Mouse (Mus musculus): ENCODE results near the gene Nupr1.

The Nupr1 gene

DNA sequence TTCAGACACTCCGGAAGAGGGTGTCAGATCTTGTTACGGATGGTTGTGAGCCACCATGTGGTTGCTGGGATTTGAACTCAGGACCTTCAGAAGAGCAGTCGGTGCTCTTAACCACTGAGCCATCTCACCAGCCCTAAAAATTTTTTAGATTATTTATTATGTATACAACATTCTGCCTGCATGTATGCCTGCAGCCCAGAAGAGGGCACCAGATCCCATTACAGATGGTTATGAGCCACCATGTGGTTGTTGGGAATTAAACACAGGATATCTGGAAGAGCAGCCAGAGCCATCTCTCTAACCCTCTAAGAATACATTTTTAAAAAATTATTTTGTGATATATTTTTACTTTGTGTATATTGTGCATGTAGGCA lies 12.6 kb upstream of the Nupr1 start:
- peak; percentile 67 for DNase-seq (ENCODE audit: low read depth)

DNA sequence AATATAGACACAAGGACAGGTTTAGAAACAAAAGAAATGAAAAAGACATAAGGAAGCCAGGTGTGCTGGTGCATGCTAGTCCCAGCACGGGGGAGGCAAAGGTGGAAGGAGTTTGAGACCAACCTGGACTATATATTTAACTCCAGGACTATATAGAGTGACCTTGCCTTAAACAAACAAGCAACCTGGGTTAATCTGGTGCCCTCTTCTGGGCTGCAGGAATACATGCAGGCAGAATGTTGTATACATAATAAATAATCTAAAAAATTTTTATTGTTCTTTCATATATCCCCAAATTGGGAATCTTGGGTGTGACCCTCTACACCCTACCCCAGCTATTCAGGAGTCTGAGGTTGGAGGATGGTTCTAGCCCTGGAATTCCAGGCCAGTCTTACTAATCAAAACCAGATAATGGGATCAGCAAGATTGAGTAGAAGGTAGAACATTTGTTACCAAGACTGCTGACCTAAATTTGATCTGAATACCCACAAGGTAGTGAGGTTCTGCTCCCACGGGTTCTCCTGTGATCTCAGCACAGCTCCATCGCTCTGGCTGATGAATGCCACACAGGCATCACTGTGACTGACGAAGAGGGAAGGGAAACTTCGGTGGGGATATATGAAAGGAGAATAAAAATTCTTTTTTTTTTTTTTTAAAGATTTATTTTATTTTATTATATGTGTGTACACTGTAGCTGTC lies 12.0 kb upstream of the Nupr1 start:
- DNase-seq (ENCODE audit: low read depth): no peak

DNA sequence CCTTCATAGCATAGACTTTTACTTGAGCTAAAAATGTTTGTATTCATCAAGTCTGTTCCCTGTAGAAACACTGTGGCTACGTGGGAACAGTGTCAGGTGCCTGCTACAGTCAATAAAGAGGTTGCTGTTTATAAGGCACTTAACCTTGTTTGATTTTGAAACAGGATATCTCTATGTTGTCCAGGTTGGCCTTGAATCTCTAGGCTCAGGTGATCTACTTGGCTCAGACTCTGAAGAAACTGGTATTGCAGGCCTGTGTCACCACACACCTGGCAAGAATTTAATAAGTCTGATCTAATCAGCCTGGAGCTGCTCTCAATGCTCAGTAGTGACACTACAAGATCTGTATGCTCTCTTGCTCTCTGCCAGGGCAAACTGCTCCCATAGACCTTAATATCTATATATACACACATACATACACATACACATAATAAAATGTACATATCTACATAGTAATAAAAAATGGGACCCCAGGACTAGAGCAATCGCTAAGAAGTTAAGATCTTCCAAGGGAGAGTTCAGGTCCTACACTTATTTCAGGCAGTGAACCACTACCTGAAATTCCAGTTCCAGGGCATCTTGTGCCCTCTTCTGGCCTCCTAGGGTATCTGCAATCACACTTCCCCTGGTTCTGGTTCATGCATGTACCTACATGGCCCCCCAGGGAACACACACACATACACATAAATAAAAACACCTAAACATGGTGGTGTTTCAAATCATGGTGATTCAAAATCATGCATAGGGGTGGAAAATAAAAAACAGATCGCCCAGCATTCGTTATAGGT lies 6.3 kb upstream of the Nupr1 start:
- peak; percentile 79 for DNase-seq (ENCODE audit: low read depth)

DNA sequence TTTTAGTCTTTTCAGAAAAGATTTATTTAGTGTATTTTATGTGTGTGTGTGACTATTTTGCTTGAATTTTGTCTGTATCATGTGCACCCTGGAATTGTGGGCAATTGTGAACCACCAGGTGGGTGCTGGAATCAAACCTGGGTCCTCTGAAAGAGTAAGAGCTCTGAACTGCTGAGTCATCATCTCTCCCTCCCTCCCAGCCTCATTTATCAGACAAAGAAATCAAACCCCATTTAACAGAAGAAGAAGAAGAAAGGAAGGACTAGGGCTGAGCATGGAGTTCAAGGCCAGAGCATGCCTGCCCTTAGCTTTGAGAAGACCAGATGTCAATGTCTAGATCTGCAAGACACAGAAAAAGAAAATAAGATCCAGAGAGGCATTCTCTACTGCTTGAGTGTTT lies 4.7 kb upstream of the Nupr1 start:
- no peak for DNase-seq (ENCODE audit: low read depth)

DNA sequence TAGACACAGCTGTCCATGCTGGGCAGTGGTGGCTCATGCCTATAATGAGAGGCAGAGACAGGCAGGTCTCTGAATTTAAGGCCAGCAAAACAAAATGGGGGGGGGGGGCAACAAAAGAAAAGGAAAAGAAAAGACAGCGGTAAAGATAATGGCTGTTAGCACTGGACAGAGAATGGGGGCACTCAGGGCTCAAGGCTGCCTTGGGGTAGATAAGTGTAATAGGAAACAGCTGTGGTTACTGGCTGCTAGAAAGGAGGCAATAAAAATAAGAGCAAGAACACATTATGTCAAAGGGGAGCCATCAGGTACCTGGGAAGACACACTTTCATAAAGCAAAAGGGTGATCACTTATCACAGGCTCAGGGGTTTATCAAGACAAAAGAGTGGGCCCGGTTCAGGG lies 1.8 kb upstream of the Nupr1 start:
- no peak for DNase-seq (ENCODE audit: low read depth)

DNA sequence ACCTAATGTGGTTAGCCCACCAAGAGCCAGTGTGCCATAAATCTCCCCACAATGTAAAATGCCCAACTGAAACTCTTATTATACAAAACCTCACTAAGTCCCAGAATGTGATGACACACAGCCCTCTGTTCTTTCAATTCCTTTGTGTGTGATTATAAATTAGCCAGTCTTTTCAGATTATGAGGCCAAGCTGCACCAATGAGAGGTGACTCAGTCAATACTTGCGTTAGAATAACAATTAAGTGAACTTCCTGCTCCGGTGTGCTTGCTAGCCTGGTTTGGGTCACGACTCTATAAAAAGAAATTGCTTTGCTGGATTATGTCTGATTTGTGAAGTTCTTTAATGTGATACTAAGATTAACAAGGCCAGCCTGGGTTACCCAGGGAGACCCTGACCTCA lies 746 bp downstream of the Nupr1 start:
- DNase-seq (ENCODE audit: low read depth): no peak

DNA sequence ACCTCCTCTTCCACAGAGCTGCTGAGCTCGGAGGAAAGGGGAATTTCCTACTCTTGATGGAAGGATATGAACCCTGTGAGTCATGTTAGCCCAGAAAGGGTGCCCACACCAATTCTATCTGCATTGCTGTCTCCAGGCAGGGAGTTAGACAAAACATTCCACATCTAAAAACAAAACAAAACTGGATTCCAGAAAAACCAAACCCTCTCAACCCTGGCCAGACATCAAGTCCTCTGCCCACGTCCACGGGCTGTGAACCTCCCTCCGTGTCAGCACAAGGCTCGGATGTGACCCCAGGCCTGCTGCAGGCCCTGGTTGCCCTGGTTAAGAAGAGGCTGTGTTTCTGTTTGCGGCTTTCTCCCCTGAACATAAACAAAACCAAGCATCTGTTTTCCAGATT lies 2.5 kb downstream of the Nupr1 start:
- no peak for DNase-seq (ENCODE audit: low read depth)

DNA sequence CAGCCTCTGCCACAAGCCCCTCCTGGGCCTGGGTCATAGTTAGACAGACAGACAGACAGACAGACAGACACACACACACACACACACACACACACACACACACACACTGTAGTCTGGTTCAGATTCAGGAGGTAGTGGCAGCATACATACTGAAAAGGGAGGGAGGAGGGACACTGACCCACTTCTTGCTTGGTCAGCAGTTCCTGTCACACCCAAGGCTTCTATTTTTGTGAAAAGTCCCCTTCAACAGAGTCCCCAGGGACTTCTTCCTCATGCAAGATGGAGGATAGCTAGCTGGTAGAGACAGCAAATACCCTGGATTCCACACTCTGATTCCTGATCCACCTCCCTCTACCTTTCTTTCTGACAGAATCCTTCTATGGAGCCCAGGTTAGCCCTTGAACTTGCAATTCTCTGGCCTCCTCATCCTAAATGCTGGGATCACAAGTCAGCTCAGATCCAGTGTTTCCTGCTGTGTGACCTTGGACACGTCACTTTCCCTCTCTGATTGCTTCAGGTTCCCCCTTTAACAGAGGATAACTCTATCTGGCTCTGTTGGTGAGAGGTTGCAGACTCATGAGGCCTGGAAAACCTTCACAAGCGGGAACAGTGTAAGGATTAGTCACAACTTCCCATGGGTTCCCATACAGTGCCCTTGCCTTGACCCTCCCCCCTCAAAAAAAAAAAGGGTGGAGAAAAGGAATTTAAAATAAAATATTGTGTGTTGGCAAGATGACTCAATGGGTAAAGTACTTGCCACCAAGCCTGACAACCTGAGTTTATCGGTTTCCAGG lies 4.7 kb downstream of the Nupr1 start:
- DNase-seq (ENCODE audit: low read depth): no peak

DNA sequence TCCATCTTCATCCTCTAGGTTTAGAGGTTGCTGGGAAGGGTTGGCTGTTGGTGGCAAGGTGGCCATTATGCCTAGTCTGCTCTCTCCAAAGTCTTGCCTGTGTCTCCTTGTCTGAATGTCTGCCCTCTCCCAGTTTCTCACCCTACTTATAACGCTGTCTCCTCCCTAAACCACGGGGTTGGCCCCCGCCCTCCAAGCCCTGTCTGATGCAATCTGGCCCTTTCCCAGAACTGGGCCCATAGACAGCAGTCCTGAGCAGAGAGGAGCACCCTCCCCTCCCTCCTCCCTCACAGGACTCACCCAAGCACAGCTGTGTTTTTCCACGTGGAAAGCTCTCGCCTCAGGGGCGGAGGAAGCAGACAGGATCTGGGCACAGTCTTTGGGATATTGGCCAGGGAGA lies 5.3 kb downstream of the Nupr1 start:
- no peak for DNase-seq (ENCODE audit: low read depth)

DNA sequence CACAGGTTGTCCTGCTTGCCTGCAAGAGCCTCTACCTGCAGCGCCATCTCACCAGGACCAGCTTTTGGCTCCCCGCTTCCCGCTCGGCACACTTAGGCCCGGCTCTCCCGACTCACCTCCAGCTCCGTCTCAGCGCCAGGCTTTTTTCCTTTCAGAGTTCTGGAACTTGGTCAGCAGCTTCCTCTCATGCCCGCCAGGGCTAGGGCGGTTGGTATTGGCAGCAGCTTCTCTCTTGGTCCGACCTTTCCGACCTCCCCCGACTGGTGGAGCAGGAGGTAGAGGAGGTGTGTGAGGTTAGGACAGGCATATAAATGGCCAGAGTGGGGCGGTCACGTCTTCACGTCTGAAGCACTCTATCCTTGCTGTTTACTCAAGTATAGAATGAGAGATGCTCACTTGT lies 5.9 kb downstream of the Nupr1 start:
- no peak for DNase-seq (ENCODE audit: low read depth)

DNA sequence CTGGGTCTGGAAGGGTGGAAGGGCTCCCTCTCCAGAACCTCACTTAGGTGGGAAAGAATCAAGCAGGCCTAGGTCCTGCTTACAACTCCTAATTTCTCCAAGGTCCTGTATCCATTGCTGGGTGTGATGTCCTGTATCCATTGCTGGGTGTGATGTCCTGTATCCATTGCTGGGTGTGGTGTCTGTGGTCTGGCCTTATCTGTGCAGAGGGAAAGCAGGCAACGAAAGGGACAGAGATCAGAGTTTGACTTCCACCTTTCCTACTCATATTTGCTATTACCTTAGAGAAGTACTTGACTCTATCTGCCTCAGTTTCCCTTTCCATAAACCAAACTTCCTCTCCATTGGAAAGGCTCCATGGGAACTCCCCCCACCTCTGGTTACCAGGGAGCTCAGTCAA lies 7.3 kb downstream of the Nupr1 start:
- DNase-seq (ENCODE audit: low read depth): no peak

DNA sequence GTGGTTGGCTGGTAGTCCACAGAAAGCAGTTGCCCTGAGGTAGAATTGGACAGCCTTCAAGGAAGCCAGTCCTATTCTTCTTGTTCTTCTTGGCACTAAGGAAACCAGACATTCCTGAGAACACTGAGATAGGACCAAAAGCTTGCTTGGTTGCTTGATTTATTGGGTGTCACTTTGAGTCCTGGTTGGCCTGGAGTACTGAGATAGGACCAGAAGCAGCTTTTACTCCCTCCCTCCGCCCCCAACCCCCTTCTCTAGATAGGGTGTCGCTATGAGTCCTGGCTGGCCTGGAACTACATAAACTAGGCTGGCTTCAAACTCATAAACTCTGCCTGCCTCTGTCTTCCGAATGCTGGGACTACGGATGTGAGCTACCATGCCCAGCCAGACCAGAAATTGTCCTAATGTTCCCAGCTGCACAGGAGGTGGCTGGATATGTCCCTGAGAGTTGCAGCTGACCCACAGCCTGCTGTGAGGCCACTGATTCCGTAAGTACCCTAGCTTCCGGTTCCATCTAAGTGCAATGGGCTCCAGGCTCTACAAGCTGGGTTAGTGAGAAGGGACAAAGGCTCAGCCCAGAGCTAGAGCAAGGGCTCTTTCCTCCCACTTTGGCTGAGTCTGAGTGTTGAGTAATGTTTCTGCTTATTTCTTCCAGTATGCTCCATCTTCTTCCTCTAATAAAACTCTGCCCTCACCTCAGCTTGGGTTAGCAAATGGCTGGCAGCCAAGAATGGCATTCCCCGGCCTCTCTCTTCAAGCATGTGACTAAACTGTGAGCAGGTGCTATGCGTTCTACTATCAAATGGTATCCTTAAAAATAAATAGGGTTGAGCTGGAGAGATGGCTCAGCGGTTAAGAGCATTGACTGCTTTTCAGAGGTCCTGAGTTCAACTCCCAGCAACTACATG lies 9.0 kb downstream of the Nupr1 start:
- no peak for DNase-seq (ENCODE audit: low read depth)

DNA sequence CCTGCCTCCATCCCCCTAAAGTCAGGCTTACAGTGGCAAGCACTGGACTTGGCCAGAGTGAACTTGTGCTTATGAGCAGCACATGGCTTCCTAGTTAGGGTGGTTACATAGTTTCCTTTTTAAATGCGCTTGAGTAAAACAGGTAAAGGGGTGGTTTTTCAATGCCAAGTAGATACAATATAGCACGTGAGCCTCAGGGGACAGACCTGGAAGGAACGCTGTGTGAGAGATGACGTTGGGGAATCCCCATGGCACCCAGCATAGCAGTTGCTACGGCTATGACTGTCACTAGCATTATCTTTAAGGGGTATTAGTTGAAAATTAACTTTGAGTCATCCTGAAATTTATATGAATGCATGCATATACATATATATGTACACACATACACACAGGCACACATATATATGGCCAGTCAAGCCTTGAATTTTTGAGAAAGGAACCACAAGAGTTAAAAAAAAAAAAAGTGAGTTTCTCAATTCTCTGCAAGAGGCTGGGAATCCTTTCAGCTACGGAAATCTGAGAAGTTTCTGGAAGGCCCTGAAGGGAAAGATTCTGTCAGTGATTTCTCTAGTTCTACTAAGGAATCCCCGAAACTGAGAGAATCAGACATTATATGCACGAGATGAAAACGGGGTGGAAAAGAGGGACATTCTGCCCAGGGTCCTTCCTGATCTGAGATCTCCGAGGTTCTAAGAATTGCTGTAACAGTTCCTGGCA lies 10.9 kb downstream of the Nupr1 start:
- no peak for DNase-seq (ENCODE audit: low read depth)

DNA sequence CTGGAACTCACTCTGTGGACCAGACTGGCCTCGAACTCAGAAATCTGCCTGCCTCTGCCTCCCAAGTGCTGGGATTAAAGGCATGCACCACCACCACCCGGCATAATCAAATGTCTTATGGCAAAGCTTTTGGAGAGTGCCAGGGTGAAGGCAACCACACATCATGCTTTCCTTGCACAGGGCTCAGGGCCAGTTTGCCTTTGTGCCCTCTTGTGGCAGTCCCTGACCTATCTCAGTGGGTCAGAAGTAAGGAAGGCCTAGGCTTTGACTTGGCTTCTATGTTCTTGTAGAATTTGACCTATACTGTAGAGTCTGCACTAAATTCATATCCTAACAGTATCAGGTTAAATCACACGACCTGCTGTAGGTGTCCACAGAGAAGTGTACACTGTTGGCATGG lies 14.0 kb downstream of the Nupr1 start:
- DNase-seq (ENCODE audit: low read depth): no peak

DNA sequence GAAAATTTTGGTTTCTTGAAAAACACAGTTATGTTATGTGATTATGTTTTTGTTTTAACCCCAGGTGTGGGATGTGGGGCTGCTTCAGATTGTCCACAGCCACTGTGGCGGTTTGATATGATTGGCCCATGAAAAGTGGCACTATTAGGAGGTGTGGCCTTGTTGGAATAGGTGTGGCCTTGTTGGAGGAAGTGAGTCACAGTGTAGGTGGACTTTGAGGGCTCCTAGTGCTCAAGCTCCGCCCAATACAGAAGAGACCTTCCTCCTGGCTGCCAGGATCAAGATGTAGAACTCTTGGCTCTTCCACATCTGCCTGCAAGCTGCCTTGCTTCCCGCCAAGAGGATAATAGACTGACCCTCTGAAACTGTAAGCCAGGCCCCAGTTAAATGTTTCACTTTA lies 17.9 kb downstream of the Nupr1 start:
- DNase-seq (ENCODE audit: low read depth): no peak

DNA sequence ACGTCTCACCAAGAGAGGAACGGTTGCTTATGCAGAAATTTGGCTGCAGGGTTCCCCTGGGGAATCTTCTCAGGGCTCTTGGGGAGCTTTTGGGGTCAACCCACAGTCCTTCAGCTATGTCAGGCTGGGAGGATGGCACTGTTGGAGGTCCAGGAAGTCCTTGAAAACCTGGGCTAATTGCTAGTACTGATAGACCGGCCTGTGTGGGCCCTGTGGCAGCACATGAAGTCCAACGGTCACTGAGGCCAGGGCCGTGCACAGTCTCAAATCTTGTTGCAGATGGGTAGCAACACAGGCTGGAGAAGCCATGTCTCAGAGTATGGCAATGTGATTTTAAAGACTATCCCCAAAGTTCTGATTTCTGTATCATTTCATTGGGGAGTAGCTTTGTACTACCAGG lies 22.9 kb downstream of the Nupr1 start:
- DNase-seq (ENCODE audit: low read depth): no peak

DNA sequence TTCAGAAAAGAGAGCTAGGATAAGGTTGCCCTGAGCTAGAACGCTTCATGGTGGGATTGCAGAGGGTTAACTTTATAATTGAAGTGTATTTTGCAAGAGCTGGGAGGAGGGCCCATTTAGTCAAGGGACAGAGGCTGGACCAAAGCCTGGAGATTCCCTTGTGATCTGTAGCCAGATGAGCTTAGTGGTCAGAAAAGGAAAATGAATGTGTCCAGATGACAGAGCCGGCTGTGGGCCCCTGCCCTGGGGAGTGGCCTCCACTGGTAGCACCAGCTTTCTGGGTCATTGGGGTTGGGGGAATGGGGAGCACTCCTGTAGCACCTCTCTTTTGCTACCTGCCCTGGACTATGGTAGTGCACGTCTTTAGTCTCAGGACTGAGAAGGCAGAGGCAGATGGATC lies 23.6 kb downstream of the Nupr1 start:
- DNase-seq (ENCODE audit: low read depth): no peak

DNA sequence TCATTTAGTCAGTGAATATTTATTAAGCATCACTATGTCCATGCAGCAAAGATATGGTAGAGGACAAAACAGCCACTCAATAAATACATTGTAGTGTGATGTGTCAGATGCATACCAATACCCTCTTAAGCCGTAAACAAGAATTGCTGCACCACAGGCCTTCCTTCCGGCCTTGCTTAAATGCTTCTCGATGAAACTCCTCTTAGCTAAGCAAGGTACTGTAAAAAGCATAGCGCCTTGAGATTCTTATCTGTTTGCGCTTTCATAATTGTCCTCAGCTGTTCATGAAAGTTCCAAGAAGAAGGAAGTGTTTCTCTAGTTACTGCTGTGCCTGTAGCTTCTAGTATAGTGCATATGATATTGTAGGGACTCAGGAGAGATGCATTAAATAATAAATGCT lies 24.1 kb downstream of the Nupr1 start:
- peak; percentile 51 for DNase-seq (ENCODE audit: low read depth)

DNA sequence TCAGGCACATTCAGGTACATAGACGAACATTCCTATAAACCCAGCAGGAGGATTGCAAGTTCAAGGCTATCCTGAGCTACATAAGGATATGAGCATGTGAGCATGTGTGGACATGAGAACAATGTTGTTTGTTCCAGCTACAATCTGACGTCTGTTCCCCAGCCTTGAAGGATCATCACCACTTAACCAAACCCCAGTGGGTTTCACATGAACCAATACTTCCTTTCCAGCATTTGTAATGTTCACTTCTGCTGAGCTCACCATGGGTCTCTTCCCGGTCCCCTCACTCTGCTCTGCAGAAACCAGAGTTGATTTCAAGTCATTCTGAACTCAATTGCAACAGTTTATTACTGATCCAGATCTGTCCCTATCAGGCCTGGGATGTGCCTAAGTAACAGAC lies 28.0 kb downstream of the Nupr1 start:
- no peak for DNase-seq (ENCODE audit: low read depth)

DNA sequence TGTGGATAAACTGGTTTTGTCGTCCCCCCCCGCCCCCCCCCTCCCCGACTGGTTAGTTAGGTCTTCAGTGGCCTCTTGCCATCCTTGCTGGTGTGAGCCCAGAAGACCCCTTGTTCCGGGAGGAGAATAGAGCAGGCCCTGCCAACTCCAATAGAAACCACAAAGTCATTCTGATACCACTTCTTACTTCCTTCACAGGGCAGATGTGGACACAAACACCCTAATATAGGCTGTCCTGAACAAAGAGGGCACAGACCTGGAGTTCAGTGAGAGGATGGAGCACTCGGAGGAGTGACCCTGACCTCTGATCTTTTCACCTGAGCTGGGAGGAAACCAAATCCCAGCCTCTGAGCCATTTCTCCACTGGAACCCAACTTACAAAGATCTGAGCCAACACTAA lies 28.8 kb downstream of the Nupr1 start:
- no peak for DNase-seq (ENCODE audit: low read depth)

DNA sequence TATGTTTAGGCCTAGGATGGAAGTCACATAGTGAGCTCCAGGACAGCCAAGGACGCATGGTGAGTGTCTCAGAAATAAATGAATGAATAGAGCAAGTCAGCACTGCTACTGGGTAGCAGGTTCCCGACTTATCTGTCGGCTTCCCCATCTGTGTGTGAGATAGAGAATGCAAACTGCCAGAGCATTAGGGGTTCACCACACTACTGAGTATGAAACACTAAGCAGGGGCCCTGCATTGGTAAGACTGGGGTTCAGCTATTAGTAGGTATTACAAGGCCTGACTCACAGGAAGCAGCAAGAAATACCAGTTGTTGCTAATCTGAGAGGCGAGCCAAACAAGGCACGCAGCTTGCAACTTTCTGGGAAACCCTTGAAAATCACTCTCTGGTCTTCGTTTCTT lies 31.7 kb downstream of the Nupr1 start:
- DNase-seq (ENCODE audit: low read depth): no peak

Measured in naive thymus-derived CD4-positive, alpha-beta T cell, adult 2 months (primary cell).